Mouse (Mus musculus) bone marrow, adult 2 months (tissue): ENCODE data around the gene Lrp10. TPM values are rescaled to one million over a fixed set of nuclear protein-coding genes. Genes with fewer than 3 reads are reported as not detected.

Source experiments
- H3K27ac ChIP-seq: fragments of 200-500 bp; 2 replicates; pipeline ENCODE4 v1.5.1; 2012; ENCODE audit warnings: low read depth, mild to moderate bottlenecking, control low read depth, inconsistent platforms, low read length; ENCODE audit not compliant: control insufficient read depth, poor library complexity, insufficient read depth
- H3K4me1 ChIP-seq: fragments of 200-500 bp; 2 replicates; pipeline ENCODE4 v1.6.1; 2011; ENCODE audit warnings: low read length; ENCODE audit not compliant: control insufficient read depth, insufficient read depth
- H3K4me3 ChIP-seq: fragments of 200-500 bp; replicated peaks from 2 replicates; pipeline ENCODE3; 2011; ENCODE audit warnings: mild to moderate bottlenecking, low read depth, low read length, control low read depth; ENCODE audit not compliant: control insufficient read depth
- CTCF ChIP-seq: fragments of 200-500 bp; IDR thresholded peaks from 2 replicates; pipeline ENCODE4 v1.5.1; 2011; ENCODE audit warnings: low read length, control low read depth; ENCODE audit not compliant: control insufficient read depth, insufficient read depth
- POLR2A ChIP-seq: fragments of 200-500 bp; IDR thresholded peaks from 2 replicates; pipeline ENCODE4 v1.6.1; 2011; ENCODE audit warnings: low read depth, mild to moderate bottlenecking, control low read depth, low read length, borderline replicate concordance; ENCODE audit not compliant: control insufficient read depth
- WGBS: fragments of 180-500 bp; shearing (Covaris S2); methylation state at CpG from one replicate; pipeline ENCODE4 v1.1.7; 2018; 5-methylcytosine and 5-hydroxymethylcytosine counted together
- polyA plus RNA-seq: library from polyadenylated mRNA; stranded (reverse); fragments of >200 nt; gene quantifications from 2 replicates; pipeline ENCODE4 v1.2.4, GENCODE M21; 2011; ENCODE audit warnings: low replicate concordance; ENCODE audit not compliant: missing spikeins, insufficient read depth, insufficient read length

The Lrp10 gene
- polyA plus RNA-seq, 1 experiment: 29.0 TPM

DNA sequence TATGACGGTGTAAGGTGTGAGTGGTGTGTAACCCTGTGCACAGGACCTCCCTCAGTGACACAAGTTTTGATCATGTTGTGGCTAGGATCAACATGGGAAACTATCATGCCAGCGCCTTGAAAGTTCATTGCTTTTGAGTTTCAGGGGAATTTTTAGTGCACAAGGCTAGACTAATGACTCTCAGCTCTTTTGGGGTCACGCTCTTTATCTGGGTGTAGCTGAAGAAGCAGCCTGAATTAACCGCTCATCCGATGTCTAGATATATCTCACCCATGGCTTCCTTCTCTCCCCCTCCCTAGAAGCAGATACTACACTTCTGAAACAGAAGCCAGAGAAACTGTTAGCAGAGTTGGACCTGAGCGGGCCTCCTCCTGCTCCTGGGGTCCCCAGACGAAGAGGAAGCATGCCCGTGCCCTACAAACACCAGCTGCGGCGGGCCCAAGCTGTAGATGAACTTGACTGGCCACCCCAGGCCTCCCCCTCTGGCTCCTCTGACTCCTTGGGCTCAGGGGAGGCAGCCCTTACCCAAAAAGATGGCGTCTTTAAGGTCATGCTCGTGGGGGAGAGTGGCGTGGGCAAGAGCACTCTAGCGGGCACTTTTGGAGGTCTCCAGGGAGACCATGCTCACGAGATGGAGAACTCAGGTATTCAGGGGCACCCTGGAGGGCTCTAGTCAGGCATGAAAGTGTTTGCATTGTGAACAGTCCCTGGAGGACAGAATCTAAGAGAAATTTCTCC is 13.4 kb downstream of the Lrp10 start:
- WGBS: 60% methylated on average over 15 of the region's 15 CpGs
- no peak overlapping the region; the same call in 1 of the 2 replicates for H3K27ac ChIP-seq
- peaks cover 3% of the 10 kb centered on the region; the same call in 1 of the 2 replicates for H3K4me1 ChIP-seq
- H3K4me3 ChIP-seq: no peak overlapping the region
- no peak for TF ChIP-seq POLR2A
- TF ChIP-seq CTCF: no peak

DNA sequence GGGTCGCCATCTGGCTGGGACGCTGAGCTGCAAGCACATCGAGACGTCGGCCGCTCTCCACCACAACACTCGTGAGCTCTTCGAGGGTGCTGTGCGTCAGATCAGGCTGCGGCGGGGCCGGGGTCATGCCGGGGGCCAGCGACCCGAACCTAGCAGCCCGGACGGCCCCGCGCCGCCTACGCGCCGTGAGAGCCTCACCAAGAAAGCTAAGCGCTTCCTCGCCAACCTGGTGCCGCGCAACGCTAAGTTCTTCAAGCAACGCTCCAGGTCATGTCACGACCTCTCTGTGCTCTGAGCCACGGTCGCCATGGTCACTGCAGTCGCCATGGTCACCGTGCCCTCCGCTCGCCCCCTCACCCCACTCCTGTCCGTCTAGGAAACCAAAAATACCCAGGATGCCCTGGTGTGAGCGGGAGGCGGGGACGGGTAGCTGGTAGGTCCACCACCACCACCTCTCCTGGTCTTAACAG is 15.5 kb downstream of the Lrp10 start:
- H3K4me1 ChIP-seq: peaks cover 3% of the 10 kb centered on the region; the same call in 1 of the 2 replicates
- TF ChIP-seq POLR2A (0 out of 2 replicates have a peak, but pooled peaks have one; percentile 20), CTCF (no peak)
- peak overlapping the region; percentile 76 for H3K4me3 ChIP-seq
- H3K27ac ChIP-seq: peak overlapping the region; percentile 41
- WGBS: 4% methylated on average over 40 of the region's 40 CpGs

DNA sequence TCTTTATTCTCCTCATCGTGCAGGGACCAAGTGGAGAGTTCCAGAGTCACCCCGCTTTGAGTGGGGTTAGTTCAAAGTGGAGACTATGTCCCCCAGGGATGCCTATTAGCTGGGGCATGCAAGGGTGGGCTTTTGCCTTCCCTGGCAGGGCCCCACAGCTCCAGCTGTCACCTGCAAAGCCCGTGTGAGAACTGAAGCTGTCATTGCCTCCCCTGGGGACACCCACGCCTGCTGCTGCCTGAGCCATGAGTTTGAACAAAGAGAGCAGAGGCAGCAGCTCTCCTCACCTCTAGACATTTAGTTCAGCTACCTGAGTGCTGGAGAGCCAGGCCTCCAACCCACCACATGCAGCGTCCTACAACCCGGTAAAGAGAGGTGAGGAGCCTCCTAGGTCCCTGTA is 16.7 kb downstream of the Lrp10 start:
- Histone ChIP-seq H3K4me1 (peaks cover 3% of the 10 kb centered on the region; the same call in 1 of the 2 replicates), H3K4me3 (no peak overlapping the region), H3K27ac (peak overlapping the region; percentile 32; the same call in 1 of the 2 replicates)
- TF ChIP-seq CTCF: no peak
- TF ChIP-seq POLR2A: no peak
- 55% methylated on average over 6 of the region's 6 CpGs for WGBS

DNA sequence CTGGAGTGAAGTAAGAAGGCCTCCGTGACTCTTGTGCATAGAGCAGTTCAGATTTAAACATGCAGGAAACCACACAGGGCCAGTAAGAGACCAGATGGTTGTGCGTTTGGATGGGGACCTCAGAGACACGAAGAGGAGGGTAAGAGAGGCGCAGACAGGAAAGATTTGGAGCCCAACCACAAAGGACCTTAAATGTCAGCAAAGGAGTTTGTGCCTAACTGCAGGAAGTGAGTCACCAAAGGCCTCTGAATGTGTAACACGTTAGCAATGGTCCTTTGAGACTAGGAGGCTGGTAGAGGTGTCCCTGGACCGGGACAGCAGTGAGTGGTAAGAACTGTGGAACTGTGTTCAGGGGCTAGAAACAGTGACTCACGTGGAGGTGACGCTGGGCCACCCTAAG is 17.5 kb downstream of the Lrp10 start:
- H3K27ac ChIP-seq: peak overlapping the region; percentile 32
- H3K4me1 ChIP-seq: no peaks in the 10 kb centered on the region; the same call in 1 of the 2 replicates
- TF ChIP-seq CTCF (no peak), POLR2A (no peak)
- 10% methylated on average over 8 of the region's 8 CpGs for whole genome bisulfite sequencing
- no peak overlapping the region for H3K4me3 ChIP-seq

DNA sequence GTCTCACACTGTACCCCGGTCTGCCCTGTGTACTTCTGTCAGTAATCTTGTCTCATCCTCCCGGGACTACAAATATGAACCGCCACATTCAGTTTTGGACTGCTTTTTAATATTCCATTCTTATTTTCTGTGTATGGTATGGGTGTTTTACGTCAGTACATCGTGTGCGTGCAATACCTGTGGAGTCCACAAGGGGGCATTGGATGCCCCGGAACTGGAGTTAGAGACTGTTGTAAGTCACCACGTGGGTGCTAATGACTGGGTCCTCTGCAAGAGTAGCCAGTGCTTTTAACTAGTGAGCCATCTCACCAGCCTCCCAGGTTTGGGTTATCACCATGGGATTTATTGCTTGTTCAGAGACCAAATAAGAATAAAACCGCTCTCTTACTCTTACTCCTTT is 18.6 kb downstream of the Lrp10 start:
- Histone ChIP-seq H3K4me1 (no peaks in the 10 kb centered on the region; the same call in 1 of the 2 replicates), H3K4me3 (no peak overlapping the region), H3K27ac (no peak overlapping the region)
- WGBS: 58% methylated on average over 9 of the region's 9 CpGs
- TF ChIP-seq POLR2A (no peak), CTCF (peak; percentile 70; the same call in 1 of the 2 replicates)

DNA sequence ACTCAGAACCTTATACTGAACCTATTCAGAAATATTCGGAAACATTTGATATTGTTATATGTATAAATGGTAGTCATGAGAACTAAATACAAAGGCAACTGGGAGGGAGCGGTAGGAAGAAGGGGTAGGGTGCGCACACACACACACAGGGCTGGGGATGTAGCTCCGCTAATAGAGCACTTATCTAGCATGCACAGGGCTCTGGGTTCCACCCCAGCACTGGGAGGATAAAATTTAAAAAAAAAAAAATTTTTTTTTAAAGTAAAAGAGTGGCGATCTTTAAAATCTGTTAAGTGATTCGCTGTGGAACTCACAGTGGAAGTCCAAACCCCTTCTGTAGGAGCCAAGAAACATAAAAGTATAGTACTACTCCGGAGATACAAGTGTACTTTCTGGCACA is 22.0 kb downstream of the Lrp10 start:
- TF ChIP-seq CTCF: no peak
- TF ChIP-seq POLR2A: no peak
- Histone ChIP-seq H3K4me1 (no peaks in the 10 kb centered on the region; the same call in 1 of the 2 replicates), H3K4me3 (no peak overlapping the region), H3K27ac (no peak overlapping the region)
- WGBS: 70% methylated on average over 7 of the region's 7 CpGs

DNA sequence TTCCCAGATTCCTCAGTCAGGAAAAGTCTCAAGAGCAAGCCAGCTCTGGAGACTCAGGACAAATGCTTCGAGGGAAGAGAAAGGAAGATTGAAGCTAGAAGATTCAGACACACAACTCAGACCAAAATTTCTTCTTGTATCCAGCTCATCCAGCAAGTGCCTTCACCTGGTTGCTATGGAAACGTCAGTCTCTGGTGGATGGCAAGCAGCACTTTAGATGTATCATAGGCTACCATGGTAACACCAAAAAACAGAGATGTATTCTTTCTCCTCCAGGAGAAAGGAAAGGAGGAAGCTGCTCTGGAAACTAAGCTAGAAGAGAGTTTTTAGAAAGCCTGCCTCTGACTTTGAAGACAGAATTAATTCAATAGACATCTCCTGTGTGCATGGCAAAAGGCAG is 23.8 kb downstream of the Lrp10 start:
- Histone ChIP-seq H3K27ac (no peak overlapping the region), H3K4me3 (no peak overlapping the region), H3K4me1 (no peaks in the 10 kb centered on the region; the same call in 1 of the 2 replicates)
- 62% methylated on average over 2 of the region's 2 CpGs for WGBS
- TF ChIP-seq CTCF: no peak
- TF ChIP-seq POLR2A: no peak

DNA sequence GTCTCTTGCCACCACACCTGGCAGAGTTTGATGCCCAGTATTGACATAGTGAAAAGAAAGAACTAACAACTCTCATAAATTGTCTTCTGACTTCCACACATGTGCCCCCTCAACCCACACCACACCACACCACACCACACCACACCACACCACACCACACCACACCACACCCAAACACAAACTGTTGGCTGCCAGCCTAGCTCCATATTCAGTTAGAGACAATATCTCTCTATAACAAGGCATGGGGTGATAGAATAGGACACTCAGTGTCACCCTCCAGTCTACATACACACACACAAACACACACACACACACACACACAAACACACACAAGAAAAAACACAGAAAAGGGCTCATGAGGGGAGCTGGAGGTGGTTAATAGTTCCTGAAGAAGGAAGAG is 24.4 kb downstream of the Lrp10 start:
- no peak overlapping the region for H3K4me3 ChIP-seq
- H3K4me1 ChIP-seq: no peaks in the 10 kb centered on the region; the same call in 1 of the 2 replicates
- no peak overlapping the region for H3K27ac ChIP-seq
- TF ChIP-seq CTCF (no peak), POLR2A (no peak)
